16 mouse cellular contexts compared by ENCODE assay signal in the genomic region with DNA sequence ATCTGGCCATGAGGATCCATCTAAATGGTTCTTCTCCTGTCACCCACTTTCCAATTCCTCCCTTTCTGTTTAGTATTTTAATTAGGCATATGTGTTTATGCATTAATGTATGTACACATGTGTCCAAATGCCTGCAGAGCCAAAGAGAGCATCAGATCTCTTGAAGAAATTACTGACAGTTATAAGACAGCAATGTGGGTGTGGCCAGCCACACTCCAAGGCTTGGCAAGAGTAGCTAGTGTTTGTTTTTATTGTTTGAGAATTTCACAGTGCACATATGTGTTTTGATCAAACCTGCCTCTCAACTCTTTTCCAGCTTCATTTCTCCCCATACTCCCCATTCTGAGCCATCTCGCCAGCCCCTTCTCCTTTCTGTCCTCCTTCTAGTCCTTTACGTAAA.
"Had no signal": no experiment of that assay in that cellular context is flagged by ENCODE, and none has a peak within 500 bp of the region (broad histone marks: within the 10 kb centered on the region; RNA-seq: fewer than 3 reads in every experiment).

No protein-coding gene starts in this region.

- DNase-seq: kidney, postnatal 10 days; kidney, postnatal 36 days; left cerebral cortex, postnatal 4 days; liver; lung, adult 18-20 months; lung, postnatal 10 days; lung, postnatal 36 days; thymus, adult 18-20 months; thymus, postnatal 36 days had no signal

- H3K4me2 ChIP-seq: limb, embryonic 13.5 days; liver, embryonic 12.5 days; liver, embryonic 15.5 days; lung, embryonic 15.5 days; midbrain, embryonic 13.5 days had no signal

- H3K4me1 ChIP-seq: limb, embryonic 13.5 days; liver, embryonic 12.5 days; liver, embryonic 15.5 days; lung, embryonic 15.5 days; megakaryocyte, embryonic 14.5 days; midbrain, embryonic 10.5 days; midbrain, embryonic 13.5 days had no signal

- ATAC-seq: liver, embryonic 12.5 days; midbrain, embryonic 13.5 days had no signal

- H3K27me3 ChIP-seq: limb, embryonic 13.5 days; liver, embryonic 12.5 days; liver, embryonic 15.5 days; lung, embryonic 15.5 days; megakaryocyte, embryonic 14.5 days; midbrain, embryonic 13.5 days had no signal

- H3K36me3 ChIP-seq: limb, embryonic 13.5 days; liver, embryonic 12.5 days; liver, embryonic 15.5 days; lung, embryonic 15.5 days; midbrain, embryonic 10.5 days; midbrain, embryonic 13.5 days had no signal

- H3K27ac ChIP-seq: limb, embryonic 13.5 days; liver, embryonic 12.5 days; liver, embryonic 15.5 days; lung, embryonic 15.5 days; midbrain, embryonic 10.5 days; midbrain, embryonic 13.5 days had no signal

- H3K9ac ChIP-seq: limb, embryonic 13.5 days; liver, embryonic 12.5 days; liver, embryonic 15.5 days; lung, embryonic 15.5 days; midbrain, embryonic 13.5 days had no signal

- H3K4me3 ChIP-seq: limb, embryonic 13.5 days; liver, embryonic 12.5 days; liver, embryonic 15.5 days; lung, embryonic 15.5 days; megakaryocyte, embryonic 14.5 days; midbrain, embryonic 10.5 days; midbrain, embryonic 13.5 days had no signal

- H3K9me3 ChIP-seq: limb, embryonic 13.5 days; liver, embryonic 12.5 days; liver, embryonic 15.5 days; lung, embryonic 15.5 days; megakaryocyte, embryonic 14.5 days; midbrain, embryonic 10.5 days; midbrain, embryonic 13.5 days had no signal
